ENCODE assay signal across 20 mouse cellular contexts in genomic region chr3:133331184-133331866, GRCm38 (mm10). TPM values are rescaled to one million over a fixed set of nuclear protein-coding genes. Genes with fewer than 3 reads are reported as not detected.
DNase-seq lines count a peak whose midpoint lies in the region; ATAC-seq and TF ChIP-seq lines count a peak whose summit lies in the region.
"Had no signal": no experiment of that assay in that cellular context is flagged by ENCODE, and none has a peak within 500 bp of the region (broad histone marks: within the 10 kb centered on the region; RNA-seq: fewer than 3 reads in every experiment).

No protein-coding gene starts in this region.

- ATAC-seq in hindbrain, embryonic 14.5 days (ENCODE audit: low FRiP score) = no peak
- ATAC-seq in lung, embryonic 15.5 days (ENCODE audit: borderline replicate concordance, extremely low read depth, low FRiP score, low TSS enrichment) = peak; percentile 50; the same call in 1 of the 2 replicates
- ATAC-seq in hindbrain, postnatal 0 days = peak; percentile 45; the same call in 1 of the 2 replicates
- ATAC-seq: forebrain, embryonic 14.5 days; liver, embryonic 12.5 days had no signal

- 0 out of 2 replicates have a peak, but pooled peaks cover 4% of the 10 kb centered on the region for H3K4me1 ChIP-seq in hindbrain, embryonic 10.5 days (replicated peaks)
- no peaks in the 10 kb centered on the region for H3K4me1 ChIP-seq in hindbrain, embryonic 14.5 days (replicated peaks; ENCODE audit: control insufficient read depth, insufficient read depth, low read length)
- H3K4me1 ChIP-seq in lung, embryonic 15.5 days = peaks cover 14% of the 10 kb centered on the region
- H3K4me1 ChIP-seq in hindbrain, postnatal 0 days (ENCODE audit: insufficient read depth, low read length) = no peaks in the 10 kb centered on the region
- H3K4me1 ChIP-seq: limb, embryonic 12.5 days; liver, embryonic 12.5 days had no signal

- no peak overlapping the region for H3K9ac ChIP-seq in hindbrain, embryonic 14.5 days
- H3K9ac ChIP-seq in lung, embryonic 15.5 days = no peak overlapping the region
- H3K9ac ChIP-seq in hindbrain, postnatal 0 days (replicated peaks; ENCODE audit: low read length) = no peak overlapping the region
- H3K9ac ChIP-seq: limb, embryonic 12.5 days; liver, embryonic 12.5 days had no signal

- H3K4me3 ChIP-seq in hindbrain, embryonic 10.5 days = no peak overlapping the region
- H3K4me3 ChIP-seq in hindbrain, embryonic 14.5 days (replicated peaks; ENCODE audit: low read length) = no peak overlapping the region
- no peak overlapping the region for H3K4me3 ChIP-seq in lung, embryonic 15.5 days
- H3K4me3 ChIP-seq in hindbrain, postnatal 0 days (ENCODE audit: low read length) = no peak overlapping the region
- H3K4me3 ChIP-seq: limb, embryonic 12.5 days; liver, embryonic 12.5 days; megakaryocyte, embryonic 14.5 days; myocyte had no signal

- no peak overlapping the region for H3K4me2 ChIP-seq in hindbrain, embryonic 14.5 days (replicated peaks)
- H3K4me2 ChIP-seq in lung, embryonic 15.5 days = no peak overlapping the region
- H3K4me2 ChIP-seq in hindbrain, postnatal 0 days (ENCODE audit: low read depth, low read length) = no peak overlapping the region
- H3K4me2 ChIP-seq: limb, embryonic 12.5 days; liver, embryonic 12.5 days had no signal

- no peak for TF ChIP-seq CTCF in hindbrain, postnatal 0 days (IDR thresholded peaks at IDR 0.05; ENCODE audit: low read depth)

- H3K27me3 ChIP-seq in hindbrain, embryonic 10.5 days (ENCODE audit: insufficient read depth, poor library complexity, severe bottlenecking) = no peaks in the 10 kb centered on the region
- H3K27me3 ChIP-seq in hindbrain, embryonic 14.5 days (ENCODE audit: control insufficient read depth, insufficient read depth, low read length) = no peaks in the 10 kb centered on the region
- H3K27me3 ChIP-seq in lung, embryonic 15.5 days = no peaks in the 10 kb centered on the region
- H3K27me3 ChIP-seq in hindbrain, postnatal 0 days (ENCODE audit: insufficient read depth, low read length) = no peaks in the 10 kb centered on the region
- H3K27me3 ChIP-seq: limb, embryonic 12.5 days; liver, embryonic 12.5 days; megakaryocyte, embryonic 14.5 days had no signal

- DNase-seq in hindbrain, embryonic 10.5 days (ENCODE audit: low spot score) = peak; percentile 11
- DNase-seq in hindbrain, embryonic 14.5 days (ENCODE audit: low spot score) = no peak
- DNase-seq in lung, adult 18-20 months = no peak
- peak; percentile 20 for DNase-seq in embryo, embryonic 11 days
- no peak for DNase-seq in hindbrain, postnatal 0 days (ENCODE audit: low spot score)
- no peak for DNase-seq in frontal cortex, adult 2 months (ENCODE audit: extremely low spot score in 1 of 2, low spot score in 1 of 2)
- no peak for DNase-seq in layer of hippocampus, adult 9-10 months (ENCODE audit: low spot score)
- DNase-seq: adrenal gland, postnatal 25 days; cerebellum, adult 11-12 months; cerebellum, postnatal 14 days; gastrocnemius, postnatal 14 days; kidney, adult 9 months; lung, postnatal 10 days; right cerebral cortex, postnatal 4 days had no signal

- no peaks in the 10 kb centered on the region for H3K9me3 ChIP-seq in hindbrain, embryonic 10.5 days
- H3K9me3 ChIP-seq in hindbrain, embryonic 14.5 days (ENCODE audit: control insufficient read depth, low read length) = no peaks in the 10 kb centered on the region
- H3K9me3 ChIP-seq in lung, embryonic 15.5 days = no peaks in the 10 kb centered on the region
- H3K9me3 ChIP-seq in hindbrain, postnatal 0 days (ENCODE audit: low read length) = no peaks in the 10 kb centered on the region
- H3K9me3 ChIP-seq: limb, embryonic 12.5 days; liver, embryonic 12.5 days; megakaryocyte, embryonic 14.5 days had no signal

- peaks cover 47% of the 10 kb centered on the region for H3K36me3 ChIP-seq in hindbrain, embryonic 10.5 days
- no peaks in the 10 kb centered on the region; the same call in none of the 2 replicates for H3K36me3 ChIP-seq in hindbrain, embryonic 14.5 days (replicated peaks; ENCODE audit: control insufficient read depth, insufficient read depth)
- no peaks in the 10 kb centered on the region; the same call in 1 of the 2 replicates for H3K36me3 ChIP-seq in lung, embryonic 15.5 days
- no peaks in the 10 kb centered on the region for H3K36me3 ChIP-seq in hindbrain, postnatal 0 days (ENCODE audit: insufficient read depth, low read length)

- WGBS in hindbrain, embryonic 10.5 days = 69% methylated on average over 15 of the region's 15 CpGs
- WGBS in hindbrain, embryonic 14.5 days = 60% methylated on average over 15 of the region's 15 CpGs
- WGBS in lung, embryonic 15.5 days = 40% methylated on average over 15 of the region's 15 CpGs
- WGBS in hindbrain, postnatal 0 days = 62% methylated on average over 15 of the region's 15 CpGs

- no peak overlapping the region for H3K27ac ChIP-seq in hindbrain, embryonic 10.5 days
- no peak overlapping the region for H3K27ac ChIP-seq in hindbrain, embryonic 14.5 days
- peak overlapping the region; percentile 48; the same call in 1 of the 2 replicates for H3K27ac ChIP-seq in lung, embryonic 15.5 days
- H3K27ac ChIP-seq in hindbrain, postnatal 0 days = no peak overlapping the region
- H3K27ac ChIP-seq: limb, embryonic 12.5 days; liver, embryonic 12.5 days had no signal

RNA-seq across cellular contexts. Expression of gene Ppa2, which starts 21.4 kb away (rescaled TPM):
- 79.3 and 84.1 TPM in 2 replicates for polyA plus RNA-seq in hindbrain, embryonic 10.5 days (2016; fragmentation: Nextera tagmentation; extraction: Ambion mirVana)
- polyA plus RNA-seq in hindbrain, embryonic 14.5 days (2014; fragmentation: Nextera tagmentation; extraction: Ambion mirVana) = 78.2 and 80.1 TPM in 2 replicates
- 116 and 118 TPM in 2 replicates for polyA plus RNA-seq in lung, embryonic 15.5 days (2015; fragmentation: Nextera tagmentation; extraction: Ambion mirVana)
- total RNA-seq in hindbrain, postnatal 0 days (2014; rRNA removed) = 22.9 and 23.4 TPM in 2 replicates
- 88.2 and 88.6 TPM in 2 replicates for polyA plus RNA-seq in hindbrain, postnatal 0 days (2015; fragmentation: Nextera tagmentation; extraction: Ambion mirVana)
- polyA plus RNA-seq in frontal cortex, adult 2 months (2012; rRNA removed) = 63.3 and 65.8 TPM in 2 replicates

Comparison
In these comparisons a context has a peak if more than half of its experiments do, and no peak if none do; other contexts are left out.
1. DNase-seq: peak in hindbrain, embryonic 10.5 days (single experiment) and embryo, embryonic 11 days (single experiment); none in hindbrain, embryonic 14.5 days (single experiment), lung, adult 18-20 months (0 of 2), hindbrain, postnatal 0 days (single experiment), frontal cortex, adult 2 months (0 of 2) and layer of hippocampus, adult 9-10 months (single experiment).